In the genomic region with DNA sequence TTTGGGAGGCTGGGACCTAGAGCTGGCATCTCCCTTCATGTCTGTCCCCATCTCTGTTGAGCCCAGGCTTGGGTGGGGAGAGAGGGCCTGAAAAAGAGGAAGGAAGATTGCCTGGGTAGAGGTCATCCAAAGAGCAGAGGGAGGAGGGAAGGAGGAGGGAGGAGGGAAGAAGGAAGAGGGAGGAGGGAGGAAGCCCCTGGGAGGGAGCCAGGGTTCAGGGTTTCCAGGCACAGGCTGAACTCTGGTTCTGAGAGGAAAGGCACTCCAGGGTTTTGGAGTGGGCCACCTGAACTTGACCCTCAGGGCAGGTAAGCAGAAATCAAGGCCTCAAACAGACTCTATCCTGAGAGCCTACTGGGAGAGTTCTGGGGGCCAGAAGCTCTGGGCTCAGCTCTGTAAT, we compare ENCODE assay signal across 10 mouse cellular contexts. TPM values are rescaled to one million over a fixed set of nuclear protein-coding genes. Genes with fewer than 3 reads are reported as not detected.
DNase-seq lines count a peak whose midpoint lies in the region; ATAC-seq lines count a peak whose summit lies in the region.
"Had no signal": no experiment of that assay in that cellular context is flagged by ENCODE, and none has a peak within 500 bp of the region (broad histone marks: within the 10 kb centered on the region; RNA-seq: fewer than 3 reads in every experiment).

No protein-coding gene starts in this region.

- peak overlapping the region; percentile 23 for H3K4me2 ChIP-seq in heart, embryonic 11.5 days
- H3K4me2 ChIP-seq in midbrain, embryonic 11.5 days, result no peak overlapping the region
- H3K4me2 ChIP-seq: neural tube, embryonic 15.5 days had no signal

- intact Hi-C loops in heart, postnatal 36 days (cut with DNase I), result loop anchor here (10.0 kb wide), 1 partner anchor 112 kb away; the partner anchor contains the start of gene Lhx6

- H3K4me1 ChIP-seq in heart, embryonic 11.5 days (ENCODE audit: control insufficient read depth, insufficient read depth, low read length), result peaks cover 31% of the 10 kb centered on the region
- H3K4me1 ChIP-seq in embryonic facial prominence, embryonic 10.5 days, result peaks cover 53% of the 10 kb centered on the region
- no peaks in the 10 kb centered on the region for H3K4me1 ChIP-seq in midbrain, embryonic 11.5 days (ENCODE audit: control insufficient read depth, insufficient read depth, low read length)

- H3K27ac ChIP-seq in heart, embryonic 11.5 days (ENCODE audit: low read depth, low read length), result peak overlapping the region; percentile 29; the same call in 1 of the 2 replicates
- peak overlapping the region; percentile 62 for H3K27ac ChIP-seq in embryonic facial prominence, embryonic 10.5 days (replicated peaks)
- H3K27ac ChIP-seq in midbrain, embryonic 11.5 days (ENCODE audit: low read depth, low read length), result no peak overlapping the region
- H3K27ac ChIP-seq: neural tube, embryonic 15.5 days had no signal

- DNase-seq in heart, postnatal 36 days, result no peak
- no peak for DNase-seq in embryonic facial prominence, embryonic 10.5 days (ENCODE audit: low spot score)
- DNase-seq in kidney, postnatal 25 days, result peak; percentile 64 to 72
- DNase-seq in lung, postnatal 4 days, result peak; percentile 65 to 81
- no peak for DNase-seq in thymus, postnatal 14 days
- DNase-seq in cerebellum, adult 8-10 months, result no peak
- DNase-seq in midbrain, embryonic 11.5 days (ENCODE audit: low spot score, missing footprints), result no peak
- DNase-seq: adrenal gland, postnatal 10 days had no signal

- H3K9me3 ChIP-seq in heart, embryonic 11.5 days (replicated peaks; ENCODE audit: control insufficient read depth, low read length), result no peaks in the 10 kb centered on the region
- no peaks in the 10 kb centered on the region for H3K9me3 ChIP-seq in embryonic facial prominence, embryonic 10.5 days
- H3K9me3 ChIP-seq in midbrain, embryonic 11.5 days (ENCODE audit: control insufficient read depth, low read length), result no peaks in the 10 kb centered on the region
- H3K9me3 ChIP-seq: neural tube, embryonic 15.5 days had no signal

- no peaks in the 10 kb centered on the region for H3K36me3 ChIP-seq in heart, embryonic 11.5 days (ENCODE audit: control insufficient read depth, insufficient read depth, low read length)
- H3K36me3 ChIP-seq in embryonic facial prominence, embryonic 10.5 days (replicated peaks), result no peaks in the 10 kb centered on the region
- no peaks in the 10 kb centered on the region for H3K36me3 ChIP-seq in midbrain, embryonic 11.5 days (ENCODE audit: control insufficient read depth, insufficient read depth, low read length)
- H3K36me3 ChIP-seq: neural tube, embryonic 15.5 days had no signal

- no peak for ATAC-seq in heart, embryonic 11.5 days (replicated peaks; ENCODE audit: insufficient number of reproducible peaks, low FRiP score, low TSS enrichment)
- ATAC-seq in midbrain, embryonic 11.5 days (ENCODE audit: low FRiP score), result no peak

- H3K9ac ChIP-seq in heart, embryonic 11.5 days (ENCODE audit: low read depth, low read length), result no peak overlapping the region
- H3K9ac ChIP-seq in midbrain, embryonic 11.5 days (ENCODE audit: low read length), result no peak overlapping the region
- H3K9ac ChIP-seq: neural tube, embryonic 15.5 days had no signal

- no peak overlapping the region for H3K4me3 ChIP-seq in heart, embryonic 11.5 days (ENCODE audit: low read depth, low read length)
- no peak overlapping the region for H3K4me3 ChIP-seq in embryonic facial prominence, embryonic 10.5 days
- H3K4me3 ChIP-seq in midbrain, embryonic 11.5 days (ENCODE audit: low read depth, low read length), result no peak overlapping the region
- H3K4me3 ChIP-seq: neural tube, embryonic 15.5 days had no signal

- peaks cover 4% of the 10 kb centered on the region for H3K27me3 ChIP-seq in heart, embryonic 11.5 days (ENCODE audit: control insufficient read depth, insufficient read depth, low read length)
- H3K27me3 ChIP-seq in embryonic facial prominence, embryonic 10.5 days (replicated peaks; ENCODE audit: low read depth, poor library complexity, severe bottlenecking), result peaks cover 21% of the 10 kb centered on the region
- peaks cover 8% of the 10 kb centered on the region for H3K27me3 ChIP-seq in midbrain, embryonic 11.5 days (ENCODE audit: control insufficient read depth, insufficient read depth, low read length)

RNA-seq across cellular contexts. Expression of gene Ptgs1, which starts 13.7 kb away (rescaled TPM):
- polyA plus RNA-seq in heart, embryonic 11.5 days (2014; fragmentation: Nextera tagmentation; extraction: Ambion mirVana), result 19.4 TPM in 2 replicates
- total RNA-seq in heart, postnatal 36 days (2021), result 10 to 100 TPM; 18.9 to 20.8 TPM
- 3.2 and 4.8 TPM in 2 replicates for polyA plus RNA-seq in embryonic facial prominence, embryonic 10.5 days (2016; fragmentation: Nextera tagmentation; extraction: Ambion mirVana)
- polyA plus RNA-seq in midbrain, embryonic 11.5 days (2014; fragmentation: Nextera tagmentation; extraction: Ambion mirVana), result 3.0 and 4.2 TPM in 2 replicates

Comparison
In these comparisons a context has a peak if more than half of its experiments do, and no peak if none do; other contexts are left out.
1. DNase-seq: peak in kidney, postnatal 25 days (2 of 2) and lung, postnatal 4 days (2 of 2); none in heart, postnatal 36 days (0 of 2), embryonic facial prominence, embryonic 10.5 days (single experiment), thymus, postnatal 14 days (single experiment), cerebellum, adult 8-10 months (single experiment) and midbrain, embryonic 11.5 days (single experiment).